Mouse (Mus musculus): ENCODE measurements around the gene Chst11. TPM values are rescaled to one million over a fixed set of nuclear protein-coding genes. Genes with fewer than 3 reads are reported as not detected.

Gene Chst11
- polyA plus RNA-seq, 1 experiment = 10.4 TPM

DNA sequence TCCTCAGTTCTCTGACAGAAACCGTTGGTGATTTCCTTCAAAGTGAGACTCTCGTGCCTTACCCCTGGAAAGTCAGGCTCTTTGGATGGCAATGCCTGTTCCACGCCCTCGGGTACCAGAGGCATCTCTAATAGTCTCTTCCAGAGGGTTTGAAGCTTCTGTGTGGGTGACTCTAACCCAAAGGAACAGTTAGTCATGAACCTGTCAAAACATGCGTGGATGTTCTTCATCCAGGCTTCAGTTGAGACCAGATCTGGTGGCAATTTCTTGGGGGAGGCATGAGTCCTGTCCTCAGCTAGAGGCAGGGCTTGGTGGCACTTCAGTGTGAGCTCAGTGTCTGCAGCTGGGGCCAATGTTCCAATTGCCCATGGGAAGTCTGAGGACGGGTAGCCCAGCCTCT, 80.9 kb downstream of the Chst11 start:
- peak overlapping the region; percentile 68 for H3K4me3 ChIP-seq (replicated peaks)
- no peaks in the 10 kb centered on the region for H3K27me3 ChIP-seq (replicated peaks)
- H3K36me3 ChIP-seq (replicated peaks; ENCODE audit: low read length) = peaks cover 56% of the 10 kb centered on the region
- H3K9me3 ChIP-seq = no peaks in the 10 kb centered on the region
- TF ChIP-seq GATA1 (IDR thresholded peaks at IDR 0.05; ENCODE audit: borderline replicate concordance, low read length) = no peak
- TF ChIP-seq FLI1 (IDR thresholded peaks at IDR 0.05; ENCODE audit: low read length) = no peak
- peaks cover 78% of the 10 kb centered on the region for H3K4me1 ChIP-seq

DNA sequence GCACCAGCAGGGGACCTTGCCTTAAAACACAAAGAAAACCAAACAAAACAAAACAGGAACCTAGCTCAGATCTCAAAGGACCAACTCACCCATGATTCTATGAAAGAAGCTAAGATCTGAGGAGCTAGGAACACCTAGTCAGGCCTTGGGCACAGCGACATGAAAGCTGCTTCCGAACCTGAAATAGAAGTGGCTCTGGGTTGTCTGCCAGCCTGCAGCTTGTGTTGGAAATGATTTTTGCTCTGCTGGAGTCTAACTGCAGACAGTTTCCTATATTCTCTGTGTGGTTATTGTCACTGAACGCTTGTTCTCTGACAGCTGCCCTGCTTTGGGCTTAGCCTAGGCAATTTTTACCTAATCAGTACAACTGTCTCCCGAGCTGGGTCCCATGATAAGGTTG, 82.0 kb downstream of the Chst11 start:
- H3K27me3 ChIP-seq (replicated peaks) = no peaks in the 10 kb centered on the region
- peaks cover 56% of the 10 kb centered on the region for H3K36me3 ChIP-seq (replicated peaks; ENCODE audit: low read length)
- H3K4me1 ChIP-seq = peaks cover 85% of the 10 kb centered on the region
- H3K4me3 ChIP-seq (replicated peaks) = no peak overlapping the region
- H3K9me3 ChIP-seq = no peaks in the 10 kb centered on the region
- TF ChIP-seq GATA1 (IDR thresholded peaks at IDR 0.05; ENCODE audit: borderline replicate concordance, low read length) (no peak), FLI1 (IDR thresholded peaks at IDR 0.05; ENCODE audit: low read length) (no peak)

DNA sequence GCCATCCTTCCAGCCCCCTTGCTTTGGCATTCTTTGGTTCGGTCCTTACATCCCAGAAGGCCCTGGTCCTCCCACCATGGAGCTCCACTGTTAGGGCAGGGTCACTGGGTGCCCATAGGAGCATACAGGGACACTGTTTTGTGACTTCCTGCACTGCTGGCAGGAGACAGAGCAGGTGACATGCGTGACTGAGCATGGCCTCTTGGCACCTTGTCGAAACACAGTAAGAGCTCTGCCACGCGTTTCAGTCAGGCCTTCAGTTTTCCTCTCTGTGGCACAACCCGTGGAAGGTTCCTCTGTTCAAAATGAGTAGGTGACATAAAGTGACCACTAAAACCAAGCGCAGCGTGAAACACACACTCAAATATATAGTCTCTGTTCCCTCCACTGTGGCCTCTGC, 83.2 kb downstream of the Chst11 start:
- H3K4me1 ChIP-seq = peaks cover 90% of the 10 kb centered on the region

DNA sequence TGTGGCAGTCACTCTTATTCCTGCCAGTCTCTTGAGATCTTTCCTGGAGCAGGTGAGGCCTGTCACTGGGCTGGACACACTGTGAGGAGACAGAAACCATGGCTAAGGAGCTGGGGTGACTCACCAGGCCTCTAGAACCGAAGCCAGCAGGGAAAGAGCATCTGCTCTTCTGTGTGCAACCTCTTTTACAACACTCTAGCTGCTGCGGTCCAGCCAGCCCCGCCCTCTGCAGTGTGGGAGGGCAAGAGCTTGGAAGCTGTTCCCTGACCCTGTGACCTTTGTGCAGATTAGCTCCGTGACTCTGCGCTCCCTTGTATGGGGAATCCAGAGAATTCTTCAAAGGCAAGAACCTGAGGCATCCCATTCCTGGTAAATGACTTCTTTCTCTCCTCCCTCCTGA, 84.5 kb downstream of the Chst11 start:
- peaks cover 48% of the 10 kb centered on the region for H3K36me3 ChIP-seq (replicated peaks; ENCODE audit: low read length)
- H3K27me3 ChIP-seq (replicated peaks) = no peaks in the 10 kb centered on the region
- TF ChIP-seq FLI1 (IDR thresholded peaks at IDR 0.05; ENCODE audit: low read length) (no peak), GATA1 (IDR thresholded peaks at IDR 0.05; ENCODE audit: borderline replicate concordance, low read length) (no peak)
- H3K4me3 ChIP-seq (replicated peaks) = no peak overlapping the region
- H3K9me3 ChIP-seq = no peaks in the 10 kb centered on the region
- H3K4me1 ChIP-seq = peaks cover 95% of the 10 kb centered on the region

More for the DNA sequence above, 83.2 kb downstream of the Chst11 start:
- Histone ChIP-seq H3K36me3 (replicated peaks; ENCODE audit: low read length) (peaks cover 56% of the 10 kb centered on the region), H3K27me3 (replicated peaks) (no peaks in the 10 kb centered on the region), H3K9me3 (no peaks in the 10 kb centered on the region), H3K4me3 (replicated peaks) (peak overlapping the region; percentile 66)
- TF ChIP-seq GATA1 (IDR thresholded peaks at IDR 0.05; ENCODE audit: borderline replicate concordance, low read length) = no peak
- TF ChIP-seq FLI1 (IDR thresholded peaks at IDR 0.05; ENCODE audit: low read length) = no peak

DNA sequence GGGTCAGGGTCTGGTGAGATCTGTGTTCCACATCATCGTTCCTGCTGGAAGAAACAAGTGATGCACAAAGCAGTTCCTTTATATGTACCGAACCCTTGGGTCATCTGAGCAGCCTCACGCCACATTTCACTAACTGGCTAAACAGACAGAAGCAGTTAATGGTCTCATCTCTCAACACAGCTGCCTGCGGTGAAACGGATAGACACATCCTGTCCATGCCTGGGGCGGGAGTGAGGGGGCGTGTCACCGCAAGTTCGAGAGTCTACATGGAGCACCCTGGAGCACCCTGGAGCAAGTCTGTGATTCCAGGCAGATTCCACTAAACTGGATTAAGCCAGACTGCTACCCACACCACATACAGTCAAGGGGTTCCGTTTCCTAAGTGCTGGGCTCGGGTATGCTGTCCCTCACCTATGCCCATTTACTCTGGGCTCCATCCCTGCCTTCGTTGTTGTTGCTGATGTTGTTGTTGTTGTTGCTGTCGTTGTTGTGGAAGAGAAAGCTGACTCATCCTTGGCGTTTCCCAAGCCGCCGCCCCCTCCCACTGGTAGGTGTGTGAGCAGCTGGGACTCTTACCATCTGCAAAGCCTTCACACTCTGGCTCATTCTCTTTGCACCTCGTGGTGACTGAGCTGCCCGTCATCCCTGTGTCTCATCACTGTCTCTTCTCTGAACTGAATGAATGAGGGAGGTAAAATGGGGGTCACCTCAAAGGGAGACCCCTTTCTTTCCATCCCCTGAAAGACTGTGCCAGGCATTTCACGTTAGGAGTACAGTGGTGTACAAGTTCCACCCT, 86.7 kb downstream of the Chst11 start:
- H3K27me3 ChIP-seq (replicated peaks) = no peaks in the 10 kb centered on the region
- H3K4me3 ChIP-seq (replicated peaks) = no peak overlapping the region
- peaks cover 56% of the 10 kb centered on the region for H3K36me3 ChIP-seq (replicated peaks; ENCODE audit: low read length)
- TF ChIP-seq FLI1 (IDR thresholded peaks at IDR 0.05; ENCODE audit: low read length) (no peak), GATA1 (IDR thresholded peaks at IDR 0.05; ENCODE audit: borderline replicate concordance, low read length) (no peak)
- H3K9me3 ChIP-seq = no peaks in the 10 kb centered on the region
- H3K4me1 ChIP-seq = peaks cover 95% of the 10 kb centered on the region

DNA sequence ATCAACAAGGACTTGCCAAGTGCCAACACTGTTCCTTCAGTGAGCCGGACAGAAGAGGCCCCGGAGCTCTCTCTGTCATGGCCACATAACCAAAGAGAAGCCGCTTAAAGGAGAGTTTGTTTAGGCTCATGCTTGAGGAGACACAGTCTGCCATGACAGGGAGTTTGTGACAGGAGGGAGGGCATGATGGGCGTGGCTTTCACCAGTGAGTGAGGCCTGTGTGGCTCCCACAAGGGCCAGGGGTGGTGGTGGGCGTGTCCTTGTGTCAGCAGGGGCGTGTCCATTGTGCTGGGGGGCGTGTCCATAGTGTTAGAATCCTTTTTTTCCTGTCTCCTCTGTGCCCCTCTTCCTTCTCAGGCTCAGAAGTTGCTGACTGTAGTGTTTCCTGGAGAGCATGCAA, 87.8 kb downstream of the Chst11 start:
- Histone ChIP-seq H3K36me3 (replicated peaks; ENCODE audit: low read length) (peaks cover 63% of the 10 kb centered on the region), H3K9me3 (no peaks in the 10 kb centered on the region), H3K4me3 (replicated peaks) (peak overlapping the region; percentile 7), H3K27me3 (replicated peaks) (no peaks in the 10 kb centered on the region), H3K4me1 (peaks cover 91% of the 10 kb centered on the region)
- no peak for TF ChIP-seq GATA1 (IDR thresholded peaks at IDR 0.05; ENCODE audit: borderline replicate concordance, low read length)
- no peak for TF ChIP-seq FLI1 (IDR thresholded peaks at IDR 0.05; ENCODE audit: low read length)

DNA sequence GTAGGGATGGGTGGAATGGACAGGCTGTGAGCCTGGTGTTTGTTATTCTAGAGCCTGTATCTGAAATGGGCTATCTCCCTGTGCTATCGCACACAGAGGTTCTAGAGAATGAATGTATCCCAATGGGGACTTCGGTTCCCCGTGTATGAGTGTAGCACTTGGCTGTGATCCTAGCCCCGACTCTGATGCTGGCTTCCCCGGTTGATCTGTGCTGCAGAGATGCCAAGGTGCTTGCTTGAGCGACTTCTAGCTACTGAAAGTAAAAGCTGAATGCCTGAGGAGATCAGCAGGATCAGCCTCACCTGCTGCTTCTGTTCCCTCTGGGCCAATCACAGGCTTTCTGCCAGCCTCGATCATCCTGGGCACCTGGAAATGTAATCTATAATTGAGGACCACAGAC, 91.5 kb downstream of the Chst11 start:
- H3K4me1 ChIP-seq = peaks cover 94% of the 10 kb centered on the region

DNA sequence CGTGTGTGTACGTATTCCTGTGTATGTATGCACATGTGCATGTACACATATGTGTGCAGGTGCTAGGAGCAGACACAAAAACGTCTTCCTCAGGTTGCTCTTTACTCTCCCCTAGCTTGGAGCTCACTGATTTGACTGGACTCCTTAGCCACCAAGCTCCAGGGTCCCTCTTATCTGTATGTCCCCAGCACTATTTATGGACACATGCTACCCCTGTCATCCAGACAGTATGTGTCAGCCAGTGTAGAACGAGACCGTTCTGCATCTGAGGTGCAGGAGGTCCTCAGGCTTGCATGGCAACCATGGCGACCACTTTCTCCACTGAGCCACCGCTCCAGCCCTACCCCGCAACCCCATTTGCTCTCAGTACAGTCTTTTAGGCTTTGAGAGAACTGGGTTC, 93.4 kb downstream of the Chst11 start:
- H3K4me3 ChIP-seq (replicated peaks) = peak overlapping the region; percentile 25
- no peaks in the 10 kb centered on the region for H3K27me3 ChIP-seq (replicated peaks)
- TF ChIP-seq GATA1 (IDR thresholded peaks at IDR 0.05; ENCODE audit: borderline replicate concordance, low read length) = no peak
- no peak for TF ChIP-seq FLI1 (IDR thresholded peaks at IDR 0.05; ENCODE audit: low read length)
- peaks cover 94% of the 10 kb centered on the region for H3K4me1 ChIP-seq
- H3K9me3 ChIP-seq = no peaks in the 10 kb centered on the region
- H3K36me3 ChIP-seq (replicated peaks; ENCODE audit: low read length) = peaks cover 58% of the 10 kb centered on the region

More for the DNA sequence above, 91.5 kb downstream of the Chst11 start:
- Histone ChIP-seq H3K9me3 (no peaks in the 10 kb centered on the region), H3K36me3 (replicated peaks; ENCODE audit: low read length) (peaks cover 65% of the 10 kb centered on the region), H3K4me3 (replicated peaks) (no peak overlapping the region), H3K27me3 (replicated peaks) (no peaks in the 10 kb centered on the region)
- TF ChIP-seq FLI1 (IDR thresholded peaks at IDR 0.05; ENCODE audit: low read length) (no peak), GATA1 (IDR thresholded peaks at IDR 0.05; ENCODE audit: borderline replicate concordance, low read length) (no peak)

DNA sequence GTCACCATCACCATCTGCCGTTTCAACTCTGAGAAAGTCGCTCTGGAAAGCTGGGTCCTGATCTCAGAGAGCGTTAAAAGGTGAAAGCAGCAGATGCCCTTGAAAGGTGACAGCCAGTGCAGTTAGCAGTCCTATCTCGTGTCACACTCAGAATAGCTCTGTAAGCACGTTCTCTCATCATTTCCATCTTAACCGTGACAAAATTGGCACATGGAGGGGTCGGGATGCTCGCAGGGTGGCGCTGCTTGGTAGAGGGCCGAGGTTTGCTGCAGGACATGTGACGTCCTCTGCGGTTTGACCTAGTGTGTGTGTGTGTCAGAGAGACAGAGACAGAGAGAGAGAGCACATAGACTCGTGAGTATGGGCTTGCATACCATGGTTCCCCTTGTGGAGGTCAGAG, 94.5 kb downstream of the Chst11 start:
- H3K4me3 ChIP-seq (replicated peaks) = peak overlapping the region; percentile 7
- peaks cover 56% of the 10 kb centered on the region for H3K36me3 ChIP-seq (replicated peaks; ENCODE audit: low read length)
- TF ChIP-seq GATA1 (IDR thresholded peaks at IDR 0.05; ENCODE audit: borderline replicate concordance, low read length) = no peak
- no peak for TF ChIP-seq FLI1 (IDR thresholded peaks at IDR 0.05; ENCODE audit: low read length)
- H3K9me3 ChIP-seq = no peaks in the 10 kb centered on the region
- H3K27me3 ChIP-seq (replicated peaks) = no peaks in the 10 kb centered on the region
- peaks cover 94% of the 10 kb centered on the region for H3K4me1 ChIP-seq

DNA sequence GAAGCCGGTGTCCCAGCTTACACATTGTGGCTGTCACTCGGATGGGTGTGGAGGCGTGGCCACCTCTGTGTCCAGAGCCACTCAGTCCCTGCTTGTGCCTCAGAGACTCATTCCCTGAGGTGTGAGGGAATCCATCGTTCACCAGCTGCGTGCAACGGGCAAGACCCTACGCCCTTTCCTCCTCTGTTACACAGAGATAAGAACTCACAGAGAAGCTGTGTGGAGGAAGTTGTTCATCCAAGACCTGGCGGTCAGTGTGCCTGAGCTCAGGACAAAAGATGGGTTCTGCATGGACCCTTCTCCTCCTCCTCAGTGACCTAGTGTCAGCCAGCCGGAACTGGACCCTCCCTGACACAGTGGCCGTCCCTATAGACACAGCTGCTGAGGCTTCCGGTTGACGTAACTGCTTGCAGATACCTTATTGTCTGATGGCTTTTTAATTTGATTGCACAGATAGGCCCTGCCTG, 95.0 kb downstream of the Chst11 start:
- TF ChIP-seq GATA1 (IDR thresholded peaks at IDR 0.05; ENCODE audit: borderline replicate concordance, low read length) (no peak), FLI1 (IDR thresholded peaks at IDR 0.05; ENCODE audit: low read length) (no peak)
- Histone ChIP-seq H3K4me3 (replicated peaks) (peak overlapping the region; percentile 29), H3K36me3 (replicated peaks; ENCODE audit: low read length) (peaks cover 56% of the 10 kb centered on the region), H3K9me3 (no peaks in the 10 kb centered on the region), H3K4me1 (peaks cover 94% of the 10 kb centered on the region), H3K27me3 (replicated peaks) (no peaks in the 10 kb centered on the region)

Data from megakaryocyte, embryonic 14.5 days (primary cell).